Mouse (Mus musculus): ENCODE results near the gene Gm20388.

DNA sequence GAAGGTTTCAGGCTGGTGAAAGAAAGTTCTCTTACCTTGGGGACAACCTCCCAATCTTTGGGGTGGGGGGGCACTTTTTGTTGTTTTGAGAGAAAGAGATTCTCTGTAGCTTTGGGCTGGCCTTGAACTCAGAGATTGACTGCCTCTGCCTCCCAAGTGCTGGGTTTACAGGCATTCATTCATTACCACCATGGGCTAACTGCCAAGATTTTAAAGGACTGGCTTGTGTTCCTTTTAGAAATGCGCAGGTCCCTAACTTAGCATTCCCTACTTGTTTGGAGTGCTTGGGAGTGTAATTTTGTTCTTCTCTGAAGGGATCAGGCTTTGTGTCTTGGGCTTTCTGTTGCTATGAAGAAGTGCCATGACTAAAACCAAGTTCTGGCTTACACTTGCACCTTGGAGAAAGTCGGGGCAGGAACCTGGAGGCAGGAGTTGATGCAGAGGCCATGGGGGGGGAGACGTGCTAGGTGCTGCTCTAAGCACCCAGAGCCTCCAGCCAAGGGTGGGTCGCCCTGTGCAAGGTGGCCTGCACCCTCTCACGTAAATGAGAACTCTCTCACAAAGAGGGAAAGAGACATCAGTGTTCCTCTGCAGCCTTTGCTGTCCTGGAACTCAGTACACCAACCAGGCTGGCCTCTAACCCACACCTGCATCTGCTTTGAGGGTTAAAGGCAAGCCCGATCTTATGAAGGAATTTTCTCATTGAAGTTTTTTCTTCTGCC is 3193.6 kb downstream of the Gm20388 start:
- TF ChIP-seq EP300 (IDR thresholded peaks at IDR 0.05; ENCODE audit: low read depth): no peak
- no peak for TF ChIP-seq CTCF (IDR thresholded peaks at IDR 0.05; ENCODE audit: low read depth)
